Mouse (Mus musculus) embryonic fibroblast, embryonic 13.5 days (primary cell): ENCODE measurements around the gene Cxcl10. TPM values are rescaled to one million over a fixed set of nuclear protein-coding genes. Genes with fewer than 3 reads are reported as not detected.

Experiments used
- H3K27ac ChIP-seq: 2 replicates; pipeline ENCODE4 v1.5.1; 2012; ENCODE audit warnings: low read length, control low read depth, inconsistent platforms; ENCODE audit not compliant: insufficient read depth
- H3K4me1 ChIP-seq: 2 replicates; pipeline ENCODE4 v1.6.1; 2011; ENCODE audit warnings: low read length; ENCODE audit not compliant: control insufficient read depth, insufficient read depth
- H3K4me3 ChIP-seq: 2 replicates; pipeline ENCODE4 v1.5.1; 2011; ENCODE audit warnings: mild to moderate bottlenecking, control low read depth, low read length; ENCODE audit not compliant: insufficient read depth
- CTCF ChIP-seq: IDR thresholded peaks from 2 replicates; pipeline ENCODE4 v1.5.1; 2011; ENCODE audit warnings: mild to moderate bottlenecking, control low read depth, low read length, moderate library complexity, borderline replicate concordance; ENCODE audit not compliant: insufficient read depth
- POLR2A ChIP-seq: IDR thresholded peaks from 2 replicates; pipeline ENCODE4 v1.6.1; 2011; ENCODE audit warnings: low read depth, mild to moderate bottlenecking, control low read depth, low read length, moderate library complexity
- polyA plus RNA-seq: library from polyadenylated mRNA; stranded (reverse); fragments of >200 nt; gene quantifications from 2 replicates; pipeline ENCODE4 v1.2.4, GENCODE M21; 2011; ENCODE audit warnings: low read depth; ENCODE audit not compliant: missing spikeins, insufficient read length

Gene Cxcl10
- polyA plus RNA-seq, 1 experiment, result 6.1 TPM

GRCm38 (mm10) chr5:92386102-92386501 lies 37.4 kb upstream of the Cxcl10 start:
- Histone ChIP-seq H3K4me3 (no peak overlapping the region), H3K27ac (no peak overlapping the region), H3K4me1 (0 out of 2 replicates have a peak, but pooled peaks cover 3% of the 10 kb centered on the region)
- TF ChIP-seq CTCF (no peak), POLR2A (no peak)

GRCm38 (mm10) chr5:92384855-92385254 lies 36.2 kb upstream of the Cxcl10 start:
- Histone ChIP-seq H3K4me3 (no peak overlapping the region), H3K4me1 (0 out of 2 replicates have a peak, but pooled peaks cover 3% of the 10 kb centered on the region)
- TF ChIP-seq CTCF (peak; percentile 56; the same call in 1 of the 2 replicates), POLR2A (no peak)

GRCm38 (mm10) chr5:92383747-92384146 lies 35.1 kb upstream of the Cxcl10 start:
- no peak for TF ChIP-seq CTCF
- TF ChIP-seq POLR2A, result no peak
- Histone ChIP-seq H3K27ac (no peak overlapping the region), H3K4me3 (no peak overlapping the region), H3K4me1 (0 out of 2 replicates have a peak, but pooled peaks cover 3% of the 10 kb centered on the region)

More at GRCm38 (mm10) chr5:92384855-92385254, 36.2 kb upstream of the Cxcl10 start:
- H3K27ac ChIP-seq, result no peak overlapping the region

- H3K4me3 ChIP-seq, result no peak overlapping the region
- no peak overlapping the region for H3K27ac ChIP-seq
- 0 out of 2 replicates have a peak, but pooled peaks cover 3% of the 10 kb centered on the region for H3K4me1 ChIP-seq
- TF ChIP-seq POLR2A (no peak), CTCF (no peak)
These were observed 33.6 kb upstream of the Cxcl10 start for GRCm38 (mm10) chr5:92382349-92382679.

- no peak overlapping the region for H3K27ac ChIP-seq
- TF ChIP-seq CTCF (peak; percentile 39; the same call in 1 of the 2 replicates), POLR2A (no peak)
- H3K4me3 ChIP-seq, result no peak overlapping the region
- peaks cover 8% of the 10 kb centered on the region for H3K4me1 ChIP-seq
These were observed 33.1 kb upstream of the Cxcl10 start for GRCm38 (mm10) chr5:92381550-92382348.

- H3K4me3 ChIP-seq, result no peak overlapping the region
- H3K4me1 ChIP-seq, result peaks cover 11% of the 10 kb centered on the region
- no peak overlapping the region for H3K27ac ChIP-seq
- TF ChIP-seq CTCF, result no peak
These were observed 28.2 kb upstream of the Cxcl10 start for GRCm38 (mm10) chr5:92376795-92377405.

GRCm38 (mm10) chr5:92375368-92375767 lies 26.7 kb upstream of the Cxcl10 start:
- TF ChIP-seq POLR2A (no peak), CTCF (no peak)
- no peak overlapping the region for H3K4me3 ChIP-seq
- no peak overlapping the region for H3K27ac ChIP-seq
- H3K4me1 ChIP-seq, result peaks cover 11% of the 10 kb centered on the region

- peaks cover 11% of the 10 kb centered on the region for H3K4me1 ChIP-seq
- TF ChIP-seq CTCF (no peak), POLR2A (no peak)
- H3K4me3 ChIP-seq, result no peak overlapping the region
- no peak overlapping the region for H3K27ac ChIP-seq
These were observed 26.0 kb upstream of the Cxcl10 start for GRCm38 (mm10) chr5:92374721-92375142.

- Histone ChIP-seq H3K4me3 (no peak overlapping the region), H3K4me1 (peaks cover 22% of the 10 kb centered on the region), H3K27ac (no peak overlapping the region)
- TF ChIP-seq CTCF, result no peak
- TF ChIP-seq POLR2A, result no peak
These were observed 23.9 kb upstream of the Cxcl10 start for GRCm38 (mm10) chr5:92372605-92373004.
